Mouse (Mus musculus): ENCODE measurements at regions not wholly inside any gene's neighbourhood (a gene's known extent, or its start where the extent isn't known, plus 50 kb on each side); places are given as distances from the start of the nearest gene placed in this dataset.
A peak's percentile ranks its signal among the peaks of the same experiment; 100 is the strongest.

DNA sequence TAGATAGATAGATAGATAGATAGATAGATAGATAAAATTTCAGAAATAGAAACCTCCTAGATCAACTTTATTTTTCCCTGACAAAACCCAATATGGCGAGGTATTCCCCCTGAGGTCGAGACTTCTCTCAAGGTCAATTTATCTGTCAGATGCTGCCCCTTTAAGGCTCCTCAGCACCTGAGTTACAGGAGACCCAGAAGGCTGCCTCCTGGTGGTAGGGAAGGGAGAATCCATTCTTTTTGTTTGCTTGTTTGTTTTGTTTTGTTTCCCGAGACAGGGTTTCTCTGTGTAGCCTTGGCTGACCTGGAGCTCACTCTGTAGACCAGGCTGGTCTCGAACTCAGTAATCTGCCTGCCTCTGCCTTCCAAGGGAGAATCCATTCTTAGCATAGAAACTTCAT, 127.3 kb upstream of the Stac start:
- ATAC-seq (ENCODE audit: low FRiP score, low TSS enrichment), result no peak
- H3K27me3 ChIP-seq (ENCODE audit: control insufficient read depth, insufficient read depth, low read length), result no peaks in the 10 kb centered on the region
- 66% methylated on average over 4 of the region's 4 CpGs for WGBS
- H3K36me3 ChIP-seq (ENCODE audit: control insufficient read depth, insufficient read depth, low read length), result no peaks in the 10 kb centered on the region
- no peak overlapping the region for H3K27ac ChIP-seq (replicated peaks)
- H3K9me3 ChIP-seq (ENCODE audit: control insufficient read depth, low read length), result no peaks in the 10 kb centered on the region
- TF ChIP-seq CTCF (IDR thresholded peaks at IDR 0.05; ENCODE audit: low read depth), result peak; percentile 43
- TF ChIP-seq EP300 (optimal IDR thresholded peaks at IDR 0.05), result no peak
- H3K4me3 ChIP-seq (ENCODE audit: low read depth, low read length), result no peak overlapping the region
- H3K9ac ChIP-seq (ENCODE audit: low read length), result no peak overlapping the region
- no peak for DNase-seq (ENCODE audit: low spot score)
- no peaks in the 10 kb centered on the region for H3K4me1 ChIP-seq (replicated peaks; ENCODE audit: control insufficient read depth, insufficient read depth)
- no peak overlapping the region for H3K4me2 ChIP-seq (replicated peaks; ENCODE audit: low read depth)

DNA sequence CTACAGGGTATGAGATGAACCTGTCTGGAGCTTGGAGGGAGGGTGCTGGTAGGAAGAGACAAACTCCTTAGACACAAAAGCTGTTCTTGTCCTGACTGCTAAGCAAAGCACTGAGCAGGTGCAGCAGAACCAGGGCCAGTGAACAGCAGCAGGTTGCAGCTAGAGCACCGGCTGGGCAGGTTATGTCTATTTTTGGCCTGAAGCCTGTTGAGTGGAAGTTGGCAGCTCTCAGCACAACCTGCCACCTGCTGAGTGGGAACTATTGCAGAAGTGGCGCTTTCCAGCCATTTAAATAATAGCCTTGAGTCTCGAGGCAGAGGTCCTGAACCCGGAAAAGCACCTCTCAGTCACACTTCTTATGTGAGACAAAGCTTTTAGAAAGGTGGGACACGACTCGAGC, 114.8 kb upstream of the Stac start:
- H3K4me1 ChIP-seq (replicated peaks; ENCODE audit: control insufficient read depth, insufficient read depth), result no peaks in the 10 kb centered on the region
- no peak overlapping the region for H3K27ac ChIP-seq (replicated peaks)
- H3K27me3 ChIP-seq (ENCODE audit: control insufficient read depth, insufficient read depth, low read length), result no peaks in the 10 kb centered on the region
- H3K9me3 ChIP-seq (ENCODE audit: control insufficient read depth, low read length), result no peaks in the 10 kb centered on the region
- H3K36me3 ChIP-seq (ENCODE audit: control insufficient read depth, insufficient read depth, low read length), result no peaks in the 10 kb centered on the region
- DNase-seq (ENCODE audit: low spot score), result no peak
- ATAC-seq (ENCODE audit: low FRiP score, low TSS enrichment), result no peak
- H3K9ac ChIP-seq (ENCODE audit: low read length), result no peak overlapping the region
- H3K4me3 ChIP-seq (ENCODE audit: low read depth, low read length), result no peak overlapping the region
- WGBS, result 80% methylated on average over 6 of the region's 6 CpGs
- TF ChIP-seq CTCF (IDR thresholded peaks at IDR 0.05; ENCODE audit: low read depth) (no peak), EP300 (optimal IDR thresholded peaks at IDR 0.05) (no peak)
- H3K4me2 ChIP-seq (replicated peaks; ENCODE audit: low read depth), result no peak overlapping the region

DNA sequence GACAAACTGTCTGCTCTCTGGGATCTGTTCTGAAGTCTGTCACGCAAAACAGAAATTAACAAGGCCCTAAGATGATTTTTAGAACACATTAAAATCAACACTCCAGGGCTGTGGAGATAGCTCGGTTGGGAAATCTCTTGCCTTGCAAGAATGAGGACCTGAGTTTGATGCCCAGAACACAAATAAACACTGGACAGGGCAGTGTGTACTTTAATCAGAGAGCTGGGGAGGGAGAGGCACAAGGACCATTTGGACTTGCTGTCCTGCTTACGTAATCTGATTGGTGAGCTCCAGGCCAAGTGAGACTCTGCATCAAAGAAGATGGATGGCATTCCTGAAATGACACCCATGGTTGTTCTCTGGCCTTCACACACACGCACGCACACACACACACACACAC, 111.2 kb upstream of the Stac start:
- 49% methylated on average over 5 of the region's 5 CpGs for WGBS
- H3K9ac ChIP-seq (ENCODE audit: low read length), result no peak overlapping the region
- no peak for ATAC-seq (ENCODE audit: low FRiP score, low TSS enrichment)
- H3K4me3 ChIP-seq (ENCODE audit: low read depth, low read length), result no peak overlapping the region
- H3K27me3 ChIP-seq (ENCODE audit: control insufficient read depth, insufficient read depth, low read length), result no peaks in the 10 kb centered on the region
- no peak overlapping the region for H3K4me2 ChIP-seq (replicated peaks; ENCODE audit: low read depth)
- no peaks in the 10 kb centered on the region for H3K36me3 ChIP-seq (ENCODE audit: control insufficient read depth, insufficient read depth, low read length)
- no peaks in the 10 kb centered on the region for H3K4me1 ChIP-seq (replicated peaks; ENCODE audit: control insufficient read depth, insufficient read depth)
- DNase-seq (ENCODE audit: low spot score), result no peak
- no peaks in the 10 kb centered on the region for H3K9me3 ChIP-seq (ENCODE audit: control insufficient read depth, low read length)
- H3K27ac ChIP-seq (replicated peaks), result no peak overlapping the region
- TF ChIP-seq CTCF (IDR thresholded peaks at IDR 0.05; ENCODE audit: low read depth), result no peak
- no peak for TF ChIP-seq EP300 (optimal IDR thresholded peaks at IDR 0.05)

DNA sequence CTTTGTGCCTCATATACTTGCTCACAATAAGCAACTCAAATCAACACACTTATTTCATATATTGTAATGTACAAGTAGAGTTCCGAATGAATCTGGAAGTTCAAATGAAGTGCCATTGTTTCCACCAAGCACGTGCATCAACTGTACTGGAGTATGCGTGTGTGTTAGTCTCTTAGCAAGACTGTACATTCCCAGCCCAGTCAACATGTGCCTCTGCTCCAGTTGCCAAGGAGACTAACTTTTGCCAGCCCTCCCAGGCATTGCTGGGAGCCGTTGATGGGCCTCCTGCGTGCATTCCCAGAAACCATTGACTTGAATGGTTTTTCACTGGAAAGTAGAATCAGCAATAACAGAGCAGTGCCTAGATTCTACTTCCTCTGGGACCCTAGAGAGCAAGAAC, 110.7 kb upstream of the Stac start:
- Histone ChIP-seq H3K9me3 (ENCODE audit: control insufficient read depth, low read length) (no peaks in the 10 kb centered on the region), H3K4me2 (replicated peaks; ENCODE audit: low read depth) (no peak overlapping the region), H3K9ac (ENCODE audit: low read length) (no peak overlapping the region), H3K36me3 (ENCODE audit: control insufficient read depth, insufficient read depth, low read length) (no peaks in the 10 kb centered on the region), H3K4me1 (replicated peaks; ENCODE audit: control insufficient read depth, insufficient read depth) (no peaks in the 10 kb centered on the region), H3K27ac (replicated peaks) (no peak overlapping the region), H3K27me3 (ENCODE audit: control insufficient read depth, insufficient read depth, low read length) (no peaks in the 10 kb centered on the region), H3K4me3 (ENCODE audit: low read depth, low read length) (no peak overlapping the region)
- ATAC-seq (ENCODE audit: low FRiP score, low TSS enrichment), result no peak
- 76% methylated on average over 5 of the region's 5 CpGs for WGBS
- no peak for TF ChIP-seq EP300 (optimal IDR thresholded peaks at IDR 0.05)
- TF ChIP-seq CTCF (IDR thresholded peaks at IDR 0.05; ENCODE audit: low read depth), result no peak
- no peak for DNase-seq (ENCODE audit: low spot score)

DNA sequence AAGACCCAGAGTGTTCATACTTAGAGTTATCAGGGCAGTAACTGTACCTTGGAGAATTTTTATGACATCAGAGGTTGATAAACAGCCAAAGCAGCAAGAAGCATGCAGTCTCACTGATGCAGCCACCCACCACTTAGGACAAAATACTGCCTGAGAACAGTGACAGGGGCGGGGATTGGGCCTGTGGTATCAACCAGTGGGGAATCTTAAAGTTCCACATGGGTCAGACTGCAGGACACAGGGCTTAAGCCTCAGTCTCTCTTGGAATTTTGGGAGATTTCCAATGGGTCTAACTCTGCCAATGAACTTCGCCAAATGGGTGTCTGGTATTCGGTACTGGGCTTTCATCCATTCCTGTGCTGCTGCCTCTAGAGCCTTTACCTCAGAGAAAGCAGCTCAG, 88.8 kb upstream of the Stac start:
- Histone ChIP-seq H3K4me1 (replicated peaks; ENCODE audit: control insufficient read depth, insufficient read depth) (no peaks in the 10 kb centered on the region), H3K4me3 (ENCODE audit: low read depth, low read length) (no peak overlapping the region), H3K9me3 (ENCODE audit: control insufficient read depth, low read length) (no peaks in the 10 kb centered on the region), H3K36me3 (ENCODE audit: control insufficient read depth, insufficient read depth, low read length) (no peaks in the 10 kb centered on the region), H3K27me3 (ENCODE audit: control insufficient read depth, insufficient read depth, low read length) (no peaks in the 10 kb centered on the region), H3K9ac (ENCODE audit: low read length) (no peak overlapping the region), H3K4me2 (replicated peaks; ENCODE audit: low read depth) (no peak overlapping the region), H3K27ac (replicated peaks) (no peak overlapping the region)
- 51% methylated on average over 3 of the region's 3 CpGs for WGBS
- no peak for TF ChIP-seq CTCF (IDR thresholded peaks at IDR 0.05; ENCODE audit: low read depth)
- TF ChIP-seq EP300 (optimal IDR thresholded peaks at IDR 0.05), result no peak
- ATAC-seq (ENCODE audit: low FRiP score, low TSS enrichment) (no peak), DNase-seq (ENCODE audit: low spot score) (no peak)

DNA sequence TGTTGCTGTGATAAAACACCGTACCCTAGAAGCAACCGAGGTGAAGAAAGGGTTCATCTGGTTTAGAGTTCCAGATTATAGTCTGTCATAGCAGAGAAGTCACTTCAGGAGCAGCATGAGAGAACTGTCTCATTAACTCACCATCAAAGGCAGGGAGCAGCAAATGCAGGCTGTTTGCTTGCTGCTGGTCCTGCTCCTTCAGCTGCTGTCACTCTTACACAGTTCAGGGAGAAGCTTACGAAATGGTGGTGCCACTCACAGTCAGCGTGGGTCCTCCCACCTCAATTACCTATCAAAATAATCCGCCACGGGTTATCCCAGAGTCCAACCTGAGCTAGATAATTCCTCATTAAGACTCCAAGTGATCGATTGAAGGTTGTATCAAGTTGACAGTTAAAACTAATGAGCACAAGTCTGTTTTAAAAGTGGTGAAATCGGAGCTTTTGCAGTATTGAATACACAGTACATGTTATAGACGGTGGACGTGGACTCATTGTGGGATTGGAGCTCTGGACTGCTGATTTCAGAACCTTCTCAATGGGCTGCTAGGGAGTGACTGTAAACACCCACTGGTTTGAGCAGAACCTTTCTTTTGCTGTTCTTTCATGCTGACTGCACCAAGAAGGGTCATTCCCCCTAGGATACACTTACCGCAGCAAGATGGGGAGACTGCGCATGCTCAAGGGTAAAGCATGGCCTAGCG, 87.4 kb upstream of the Stac start:
- H3K9me3 ChIP-seq (ENCODE audit: control insufficient read depth, low read length), result no peaks in the 10 kb centered on the region
- H3K36me3 ChIP-seq (ENCODE audit: control insufficient read depth, insufficient read depth, low read length), result no peaks in the 10 kb centered on the region
- H3K9ac ChIP-seq (ENCODE audit: low read length), result no peak overlapping the region
- no peaks in the 10 kb centered on the region for H3K27me3 ChIP-seq (ENCODE audit: control insufficient read depth, insufficient read depth, low read length)
- WGBS, result 83% methylated on average over 13 of the region's 13 CpGs
- ATAC-seq (ENCODE audit: low FRiP score, low TSS enrichment) (no peak), DNase-seq (ENCODE audit: low spot score) (no peak)
- no peak for TF ChIP-seq EP300 (optimal IDR thresholded peaks at IDR 0.05)
- TF ChIP-seq CTCF (IDR thresholded peaks at IDR 0.05; ENCODE audit: low read depth), result no peak
- no peak overlapping the region for H3K4me3 ChIP-seq (ENCODE audit: low read depth, low read length)
- no peak overlapping the region for H3K27ac ChIP-seq (replicated peaks)
- H3K4me1 ChIP-seq (replicated peaks; ENCODE audit: control insufficient read depth, insufficient read depth), result no peaks in the 10 kb centered on the region
- H3K4me2 ChIP-seq (replicated peaks; ENCODE audit: low read depth), result no peak overlapping the region
